Mouse (Mus musculus) erythroblast, embryonic 14.5 days (primary cell): Measurements from ENCODE around the gene 3425401B19Rik.

Experiments used
- GATA1 ChIP-seq: IDR thresholded peaks from 2 replicates; pipeline ENCODE4 v1.6.1; 2012; ENCODE audit warnings: low read length, inconsistent platforms, mixed read lengths
- TAL1 ChIP-seq: IDR thresholded peaks from 3 replicates; pipeline ENCODE4 v1.6.1; 2012; ENCODE audit warnings: low read length, inconsistent platforms, mixed read lengths

GRCm38 (mm10) chr14:32721461-32721860, 36.4 kb upstream of the 3425401B19Rik start:
- TF ChIP-seq GATA1 (no peak), TAL1 (no peak)
